Mouse (Mus musculus): Measurements from ENCODE around the gene Med12l.

Med12l gene

DNA sequence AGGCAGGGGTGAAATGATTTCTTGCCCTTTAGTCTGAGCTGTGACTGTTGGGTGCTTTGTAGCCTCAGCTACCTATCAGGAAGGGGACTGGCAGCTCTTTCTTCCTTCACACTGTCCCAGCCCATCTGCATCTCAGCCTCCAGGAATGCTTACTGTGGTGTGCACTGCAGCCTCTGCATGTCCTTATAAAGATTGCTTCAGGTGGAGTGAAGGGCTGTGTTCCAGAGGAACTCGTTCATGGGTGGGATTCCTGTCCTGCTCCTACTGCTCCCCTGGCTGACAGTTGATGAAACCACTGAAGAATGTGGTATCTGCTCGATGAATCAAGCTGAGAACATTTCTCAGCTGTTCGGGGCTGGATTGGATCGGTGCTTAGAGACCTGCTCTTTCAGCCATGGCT, 181.7 kb downstream of the Med12l start:
- DNase-seq (ENCODE audit: low read depth, low spot score) = no peak

- no peak for DNase-seq (ENCODE audit: low read depth, low spot score)
Observed at GRCm38 (mm10) chr3:59191674-59192073, 186.0 kb downstream of the Med12l start.

- DNase-seq (ENCODE audit: low read depth, low spot score) = no peak
Observed at GRCm38 (mm10) chr3:59194099-59194498, 188.5 kb downstream of the Med12l start.

DNA sequence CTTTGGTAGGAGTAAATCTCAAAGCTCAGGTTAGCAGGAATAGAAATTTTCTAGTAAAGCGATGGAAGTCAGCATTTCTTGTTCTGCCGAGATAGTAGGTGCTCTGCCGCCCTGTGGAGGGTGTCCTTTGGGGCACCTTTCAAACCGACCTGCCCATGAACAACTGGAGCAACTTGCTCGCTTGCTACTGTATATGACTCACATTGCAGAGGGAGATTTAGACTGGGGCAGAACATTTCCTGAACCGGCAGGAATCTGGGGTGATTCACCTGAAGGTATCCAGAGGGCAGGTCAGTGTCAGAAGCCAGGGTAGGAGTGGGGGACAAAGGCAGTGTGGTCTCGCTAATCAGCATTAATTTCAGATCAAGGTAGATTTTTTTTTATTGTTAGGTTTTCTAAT, 189.3 kb downstream of the Med12l start, which contains the start of gene Gpr87:
TSS of gene Gpr87 (minus strand) at position 167 of the 400 bp plus-strand sequence.
- no peak for DNase-seq (ENCODE audit: low read depth, low spot score)

DNA sequence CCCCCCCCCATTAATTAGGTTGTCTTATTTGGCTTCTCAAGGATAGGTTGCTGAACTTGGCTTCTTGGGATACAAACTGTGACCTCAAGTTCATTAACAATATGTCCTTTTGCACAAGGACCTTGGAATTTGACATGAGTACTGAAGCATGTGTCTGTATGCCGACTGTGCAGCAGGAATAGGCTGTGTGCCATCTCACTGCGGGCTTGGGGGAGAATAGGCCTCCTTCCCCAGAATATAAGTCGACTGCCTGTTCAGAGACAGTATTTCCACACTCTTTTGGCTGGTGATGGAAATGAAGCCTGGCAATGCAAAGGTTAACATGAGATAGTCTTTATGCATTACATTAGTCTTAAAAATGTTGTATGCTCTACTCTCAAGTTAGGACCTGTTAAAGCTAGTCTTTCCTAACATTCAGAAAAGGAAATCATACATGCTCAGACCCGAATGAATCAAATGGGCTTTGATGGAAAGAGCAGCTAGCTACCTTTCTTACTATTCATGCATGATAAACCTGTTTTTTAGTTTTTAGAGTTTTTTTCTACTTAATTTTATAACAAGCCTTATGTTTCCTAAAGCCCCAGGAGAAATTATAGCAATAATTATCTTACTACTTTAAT, 191.8 kb downstream of the Med12l start:
- DNase-seq (ENCODE audit: low read depth, low spot score) = no peak

DNA sequence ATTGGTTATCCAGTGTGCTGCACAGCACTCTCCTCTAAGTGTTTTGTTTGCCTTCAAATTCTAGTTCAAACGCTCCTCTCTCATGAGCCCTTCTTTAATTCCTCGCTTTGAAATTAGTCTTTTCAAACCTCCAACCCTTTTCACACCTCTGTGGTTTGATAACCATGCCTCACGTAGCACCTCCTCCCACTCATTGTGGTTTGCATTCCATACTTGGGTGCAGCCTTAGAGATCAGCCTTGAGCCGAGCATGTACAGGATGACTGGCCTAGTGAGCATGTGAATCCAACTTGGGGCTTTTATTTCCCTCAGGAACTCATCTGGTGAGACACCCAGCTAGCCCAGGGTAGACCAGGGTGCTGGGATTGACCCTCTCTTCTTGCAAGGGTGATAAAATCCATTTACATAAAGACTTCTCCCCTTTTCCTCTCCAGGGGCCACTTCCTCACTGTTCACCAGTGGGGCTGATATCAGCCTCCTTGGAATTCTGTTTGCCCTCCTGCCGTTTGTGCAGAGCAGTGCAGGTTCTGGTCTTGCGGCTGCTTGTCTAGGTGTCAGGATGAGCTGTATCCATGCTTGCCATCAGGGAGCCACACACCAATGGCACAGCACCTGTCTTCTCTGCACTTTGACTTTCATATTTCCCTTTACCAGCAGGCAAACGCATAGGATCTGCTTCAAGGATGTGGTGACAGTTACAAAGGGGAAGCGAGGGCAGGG, 198.3 kb downstream of the Med12l start:
- no peak for DNase-seq (ENCODE audit: low read depth, low spot score)

- no peak for DNase-seq (ENCODE audit: low read depth, low spot score)
Observed at GRCm38 (mm10) chr3:59204719-59205503, 199.3 kb downstream of the Med12l start.

- no peak for DNase-seq (ENCODE audit: low read depth, low spot score)
Observed at GRCm38 (mm10) chr3:59205941-59206340, 200.3 kb downstream of the Med12l start.

DNA sequence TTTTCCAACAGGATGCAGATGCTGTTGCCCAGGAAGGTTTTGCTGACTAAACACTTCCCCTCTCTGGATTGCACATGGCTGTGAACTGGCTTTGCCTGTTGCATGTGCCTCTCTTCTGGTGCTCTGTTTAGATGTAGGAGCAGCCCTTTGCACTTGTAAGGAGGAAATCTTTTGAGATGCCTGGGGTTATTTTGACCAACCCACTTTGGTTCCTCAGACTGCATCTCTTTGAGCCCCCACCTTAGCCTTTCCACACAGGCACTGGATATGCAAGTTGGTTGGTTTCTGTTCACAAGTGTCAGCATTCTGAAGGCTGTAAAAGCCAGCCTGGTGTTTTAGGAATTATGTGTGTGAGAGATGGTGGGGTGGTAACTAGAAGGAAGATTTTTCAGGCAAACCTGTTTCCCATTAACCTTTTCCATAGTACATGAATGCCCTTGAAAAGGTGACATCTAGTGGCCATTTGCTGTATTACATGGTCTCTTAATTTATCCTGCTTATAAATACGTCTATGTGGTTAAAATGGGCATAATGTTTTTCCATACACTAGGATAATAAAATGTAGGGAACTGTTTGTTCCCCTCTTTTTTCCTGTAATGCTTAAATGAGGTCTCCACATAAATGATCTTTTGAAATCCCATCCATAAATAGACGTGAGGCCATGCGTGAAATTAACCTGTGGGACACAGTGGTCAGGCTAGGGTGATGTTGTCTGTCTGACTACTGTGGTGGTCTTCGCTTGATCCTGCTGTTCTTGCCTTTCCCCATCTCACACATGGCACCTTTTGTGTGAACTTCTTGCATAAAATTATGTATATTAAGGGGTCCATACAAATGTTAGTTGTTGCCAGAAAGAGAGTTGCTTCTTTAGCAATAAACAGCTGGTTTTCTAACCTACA, 203.3 kb downstream of the Med12l start:
- DNase-seq (ENCODE audit: low read depth, low spot score) = peak; percentile 79

DNA sequence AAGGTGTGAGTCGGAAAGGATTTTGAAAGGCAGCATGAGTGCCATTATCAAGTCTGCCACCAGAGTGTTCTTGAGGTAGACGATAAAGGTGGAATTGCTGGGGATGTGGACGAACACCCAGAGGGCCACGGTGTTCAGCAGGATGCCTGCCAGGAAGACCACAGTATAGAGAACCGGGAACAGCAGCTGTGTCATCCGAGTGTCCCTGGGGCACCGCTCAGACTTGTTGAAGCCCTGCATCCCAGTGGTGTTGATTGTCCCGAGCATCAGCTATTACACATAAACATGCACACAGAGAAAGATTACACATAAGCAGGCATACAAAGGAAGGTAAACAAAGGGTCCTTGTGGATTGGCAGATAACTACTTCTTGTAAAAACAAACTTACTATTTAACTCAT, 204.5 kb downstream of the Med12l start:
- no peak for DNase-seq (ENCODE audit: low read depth, low spot score)

DNA sequence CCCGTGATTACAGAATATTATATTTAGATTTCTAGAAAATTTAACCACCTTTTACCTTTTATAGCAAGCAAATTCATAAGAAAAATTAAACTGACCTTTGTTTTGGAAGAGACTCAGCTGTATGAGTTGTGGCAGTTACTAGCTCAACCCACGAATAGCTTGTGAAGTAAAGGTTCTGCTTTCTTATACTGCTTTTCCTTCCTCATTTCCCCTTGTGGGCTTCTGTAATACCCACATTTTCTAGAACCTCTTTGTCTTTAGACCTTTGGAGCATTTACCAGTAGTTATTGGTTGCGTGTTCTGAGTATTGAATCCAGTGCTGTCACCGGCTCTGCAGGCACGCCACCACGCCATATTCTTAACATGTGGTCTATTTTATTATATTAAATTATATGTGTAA, 205.1 kb downstream of the Med12l start, which contains the start of gene P2ry13:
TSS of gene P2ry13 (minus strand) at position 156 of the 400 bp plus-strand sequence.
- no peak for DNase-seq (ENCODE audit: low read depth, low spot score)

DNA sequence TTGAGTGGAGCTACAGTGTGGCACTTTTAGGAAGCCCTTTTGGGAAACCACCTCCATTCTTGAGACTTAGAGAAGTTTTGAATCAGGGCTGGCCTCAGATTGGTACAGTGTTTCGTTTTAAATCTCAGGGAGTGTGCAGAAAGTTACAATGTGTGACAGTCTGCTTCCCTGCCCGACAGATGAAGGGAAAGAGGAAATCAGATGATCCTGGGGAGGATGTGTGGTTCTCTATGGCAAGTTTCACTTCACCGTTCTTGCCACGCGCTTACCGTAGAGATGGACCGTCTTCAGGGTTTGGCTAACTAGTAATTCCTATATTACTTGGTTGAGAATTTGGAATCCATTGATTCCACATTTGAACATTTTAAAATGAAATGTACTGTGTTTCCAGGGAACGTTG, 206.2 kb downstream of the Med12l start:
- no peak for DNase-seq (ENCODE audit: low read depth, low spot score)

DNA sequence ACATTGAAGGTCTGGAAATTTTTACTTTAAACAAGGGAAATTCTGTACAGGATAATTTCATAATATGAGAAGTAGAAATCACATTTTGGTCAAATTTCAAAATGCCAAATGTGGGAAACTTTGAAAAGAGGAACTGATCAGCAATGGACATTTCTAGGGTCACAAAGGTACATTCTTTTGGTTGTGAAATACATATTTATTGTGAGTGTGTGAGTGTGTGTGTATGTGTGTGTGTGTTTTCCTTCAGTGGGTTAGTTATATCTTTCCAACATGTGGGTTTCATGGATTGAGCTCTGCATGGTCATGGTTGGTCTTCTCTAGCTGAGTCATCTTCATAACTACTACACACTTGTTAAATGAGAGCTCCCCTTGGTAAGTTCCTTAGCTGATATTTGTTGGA, 206.8 kb downstream of the Med12l start:
- no peak for DNase-seq (ENCODE audit: low read depth, low spot score)

GRCm38 (mm10) chr3:59217211-59217610, 211.6 kb downstream of the Med12l start:
- no peak for DNase-seq (ENCODE audit: low read depth, low spot score)

DNA sequence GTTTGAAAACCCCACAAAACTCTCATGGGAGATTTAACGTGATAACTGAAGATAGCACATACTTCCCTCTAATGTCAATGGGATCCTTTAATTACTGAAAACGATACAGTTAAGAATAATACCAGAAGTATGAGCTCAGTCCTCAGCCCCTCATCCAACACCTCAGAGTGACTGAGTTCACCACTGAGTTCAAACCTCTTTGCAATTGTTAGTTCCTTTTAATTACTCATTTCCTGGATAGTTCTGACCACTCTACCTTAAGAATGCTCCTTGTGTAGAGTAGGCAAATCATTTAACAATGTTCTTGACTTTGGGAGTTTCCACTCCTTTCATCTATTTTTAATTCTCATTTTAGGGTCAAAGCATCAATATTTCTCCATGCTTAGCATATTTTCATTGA, 213.7 kb downstream of the Med12l start:
- no peak for DNase-seq (ENCODE audit: low read depth, low spot score)

GRCm38 (mm10) chr3:59222303-59222702, 216.7 kb downstream of the Med12l start:
- DNase-seq (ENCODE audit: low read depth, low spot score) = no peak

DNA sequence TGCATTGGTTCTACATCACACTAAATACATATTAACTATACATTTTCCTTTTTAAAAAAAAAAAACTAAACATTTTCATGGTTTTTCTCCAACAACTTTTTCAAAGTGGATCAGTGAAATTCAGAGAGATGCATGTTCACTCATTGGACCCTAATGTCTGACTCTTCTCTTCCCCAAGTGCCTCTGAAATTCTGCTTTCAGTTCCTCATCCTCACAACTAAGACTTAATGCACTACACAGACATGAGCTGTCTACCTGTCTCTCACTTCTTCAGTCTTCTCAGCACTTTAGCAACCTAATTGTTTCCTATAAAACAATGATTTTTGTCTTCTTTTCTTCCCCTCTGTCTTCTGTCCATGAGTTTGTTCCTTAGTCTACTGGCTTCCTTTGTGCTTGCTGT, 219.8 kb downstream of the Med12l start:
- no peak for DNase-seq (ENCODE audit: low read depth, low spot score)

- no peak for DNase-seq (ENCODE audit: low read depth, low spot score)
Observed at GRCm38 (mm10) chr3:59227696-59228095, 222.1 kb downstream of the Med12l start.

DNA sequence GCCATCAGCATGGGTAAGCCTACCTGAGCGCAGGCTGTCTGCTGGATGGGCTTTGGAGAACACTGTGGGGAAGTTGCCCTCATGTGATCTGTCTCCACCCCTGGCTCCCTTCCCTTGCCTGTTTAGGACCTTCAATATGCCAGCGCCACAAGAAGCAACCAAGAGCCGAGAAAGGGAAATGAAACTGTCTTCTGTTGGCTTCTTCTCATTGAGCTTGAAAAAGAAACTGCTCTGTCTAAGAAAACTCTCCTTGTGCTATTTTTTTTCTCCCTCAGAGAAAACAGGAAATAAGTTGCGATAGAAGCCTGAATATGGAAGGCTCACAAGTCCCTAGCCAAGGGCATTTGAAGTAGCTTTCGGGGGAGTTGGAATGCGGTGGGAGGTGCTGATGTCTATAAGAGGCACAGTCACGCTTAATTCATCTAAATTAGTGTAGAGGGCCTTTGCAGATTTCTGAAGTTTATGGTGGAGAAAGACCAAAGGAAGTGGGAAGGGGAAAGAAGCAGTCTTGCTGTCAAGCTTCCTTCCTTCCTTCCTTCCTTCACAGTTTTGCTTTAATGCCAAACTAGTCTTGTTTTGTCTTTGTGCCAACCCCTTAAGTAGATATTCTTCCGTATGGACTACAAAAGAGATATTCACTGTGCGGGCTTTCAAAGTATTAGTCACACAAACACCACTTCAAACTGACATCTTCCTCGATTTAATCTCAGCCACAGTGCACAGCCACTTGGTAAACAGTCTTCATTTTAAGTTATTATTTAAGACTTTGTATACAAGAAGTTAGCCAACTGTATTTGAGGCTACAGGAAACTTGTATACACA, 223.3 kb downstream of the Med12l start:
- DNase-seq (ENCODE audit: low read depth, low spot score) = peak; percentile 44

DNA sequence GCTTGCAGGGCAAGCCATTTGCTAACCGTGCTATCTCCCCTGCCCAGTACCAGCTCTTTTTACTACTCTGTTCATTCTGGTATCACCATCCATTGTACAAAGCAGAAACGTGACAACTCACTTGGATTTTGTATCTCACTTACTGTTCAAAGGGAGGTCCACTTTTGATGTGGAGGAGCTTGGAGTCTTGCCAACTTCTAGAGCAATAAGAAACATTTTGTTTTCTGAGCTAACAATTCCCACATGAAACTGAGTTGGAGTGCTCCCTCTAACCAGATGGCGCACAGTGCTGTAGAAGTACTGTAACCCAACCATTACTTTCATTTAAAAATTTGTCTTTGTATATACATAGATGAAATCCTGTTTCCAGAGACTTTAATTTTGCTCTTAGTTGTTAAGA, 225.3 kb downstream of the Med12l start:
- DNase-seq (ENCODE audit: low read depth, low spot score) = no peak

DNA sequence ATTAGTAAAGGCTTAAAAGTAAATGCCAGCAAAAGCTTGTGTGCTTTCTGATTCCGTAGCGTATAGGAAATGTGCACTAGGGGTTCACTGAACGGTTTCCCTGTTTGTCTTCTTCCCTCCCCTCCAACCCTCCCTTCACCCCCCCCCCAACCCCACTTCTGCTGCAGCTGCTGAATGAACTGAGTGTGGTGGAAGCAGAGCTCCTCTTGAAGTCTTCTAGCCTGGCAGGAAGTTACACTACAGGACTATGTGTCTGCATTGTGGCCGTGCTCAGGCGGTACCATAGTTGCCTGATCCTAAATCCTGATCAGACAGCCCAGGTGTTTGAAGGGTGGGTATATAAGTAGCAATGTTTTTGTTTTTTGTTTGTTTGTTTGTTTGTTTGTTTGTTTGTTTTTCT, 229.3 kb downstream of the Med12l start:
- DNase-seq (ENCODE audit: low read depth, low spot score) = no peak

All from mesoderm, embryonic 11.5 days (tissue).